Mouse (Mus musculus) heart, adult 18-20 months (tissue): ENCODE data around the gene Btbd1. TPM values are rescaled to one million over a fixed set of nuclear protein-coding genes. Genes with fewer than 3 reads are reported as not detected.
"Not testable (repeated sequence)": the region's sequence is repeated elsewhere in the genome, so short reads cannot be mapped to it uniquely, and the experiment has no call there.

Source experiments
- DNase-seq, 2 experiments: peaks; one replicate each; pipeline ENCODE4 v3.0.0; 2021 to 2022; ENCODE audit warnings: mixed read lengths in 1 of 2
- total RNA-seq, 2 experiments: library from RNA; stranded (reverse); gene quantifications; 2 replicates each; pipeline ENCODE4 v1.2.3; 2021

Gene Btbd1
- total RNA-seq, 2 experiments from 2014 or later = 134 to 141 TPM

GRCm38 (mm10) chr7:81850171-81850570 is 20.9 kb upstream of the Btbd1 start:
- peak in 1 of 2 experiments; percentile 47 for DNase-seq

- DNase-seq = no peak
Measured at GRCm38 (mm10) chr7:81849633-81850032, 20.4 kb upstream of the Btbd1 start.

DNA sequence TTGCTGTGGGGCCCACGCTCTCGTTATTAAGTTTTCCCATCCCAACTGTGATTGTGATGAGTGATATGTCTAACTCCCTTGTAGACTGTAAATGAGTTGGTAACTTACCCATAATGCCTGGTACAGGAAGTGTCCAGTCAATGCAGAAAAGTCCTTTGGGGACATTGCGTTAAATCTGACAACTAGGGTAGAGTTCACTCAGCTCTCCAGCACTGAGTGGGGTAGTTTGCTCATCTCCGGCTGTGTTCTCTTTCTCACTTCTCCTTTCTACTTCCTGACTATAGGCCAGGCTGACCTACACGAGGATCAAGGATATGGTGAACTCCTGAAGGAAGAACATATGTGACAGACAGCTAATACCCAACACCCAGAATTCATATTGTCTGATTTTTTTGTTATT is 20.0 kb upstream of the Btbd1 start:
- peak in 1 of 2 experiments; percentile 65 for DNase-seq

GRCm38 (mm10) chr7:81847777-81848176 is 18.5 kb upstream of the Btbd1 start:
- no peak for DNase-seq

GRCm38 (mm10) chr7:81847010-81847409 is 17.8 kb upstream of the Btbd1 start:
- no peak for DNase-seq

DNA sequence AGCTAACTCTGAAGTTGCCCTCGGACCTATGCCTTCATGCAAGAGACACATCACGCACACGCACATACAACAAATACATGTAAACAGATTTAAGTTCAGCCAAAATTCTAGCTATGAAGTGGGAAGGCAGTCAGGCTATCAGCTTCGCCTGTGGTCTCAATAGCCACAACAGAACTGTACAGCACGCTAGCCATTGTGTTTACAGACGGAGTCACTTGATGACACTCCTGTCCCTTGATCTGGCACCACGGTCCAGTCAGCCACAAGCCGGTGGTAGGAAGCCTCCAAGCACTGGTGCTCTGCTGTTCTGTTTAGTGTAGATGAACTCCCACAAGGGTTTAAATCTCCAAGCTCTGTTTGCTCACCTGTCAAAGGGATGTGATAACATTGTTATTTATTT is 16.8 kb upstream of the Btbd1 start:
- DNase-seq = no peak

GRCm38 (mm10) chr7:81845313-81845712 is 16.1 kb upstream of the Btbd1 start:
- no peak for DNase-seq

DNA sequence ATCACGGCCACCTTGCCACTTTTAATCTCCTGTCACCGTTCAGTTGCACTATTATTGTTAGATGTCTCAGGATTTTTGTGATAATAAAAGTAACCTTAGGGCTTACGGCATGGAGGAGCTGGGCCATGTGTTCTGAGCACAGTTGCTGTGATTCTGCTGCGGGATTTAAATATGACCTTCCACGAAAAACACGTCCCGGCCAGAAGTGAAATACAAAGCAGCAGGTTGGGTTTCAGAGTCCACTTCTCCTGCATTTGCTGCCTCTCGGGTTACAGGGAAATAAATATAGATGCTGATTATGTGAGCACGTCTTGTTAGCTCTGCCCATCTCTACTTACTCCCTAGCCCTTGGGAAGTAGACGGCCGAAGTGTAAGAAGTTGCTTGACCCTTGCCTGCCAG is 15.6 kb upstream of the Btbd1 start:
- no peak for DNase-seq

DNA sequence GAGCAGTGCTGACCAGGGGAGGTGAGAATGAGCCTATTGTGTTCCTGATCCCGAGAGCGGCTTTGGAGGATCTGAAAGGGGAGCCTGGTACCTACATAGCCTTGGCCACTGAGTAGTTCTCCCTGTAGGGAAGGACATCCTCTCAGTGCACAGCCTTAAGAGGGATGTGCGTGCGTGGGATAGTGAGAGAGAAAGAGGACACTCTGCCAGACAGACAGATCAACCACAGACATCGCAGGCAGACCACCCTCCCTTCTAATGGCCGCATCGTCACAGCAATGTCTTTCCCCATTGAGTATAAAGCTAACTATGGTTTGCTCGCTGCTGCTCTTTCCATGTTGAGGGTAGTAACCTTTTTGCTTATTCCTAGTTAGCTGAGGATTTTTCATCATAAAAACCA is 14.7 kb upstream of the Btbd1 start:
- no peak for DNase-seq

- no peak for DNase-seq
Measured at GRCm38 (mm10) chr7:81842998-81843397, 13.8 kb upstream of the Btbd1 start.

- DNase-seq = no peak
Measured at GRCm38 (mm10) chr7:81842141-81842540, 12.9 kb upstream of the Btbd1 start.

DNA sequence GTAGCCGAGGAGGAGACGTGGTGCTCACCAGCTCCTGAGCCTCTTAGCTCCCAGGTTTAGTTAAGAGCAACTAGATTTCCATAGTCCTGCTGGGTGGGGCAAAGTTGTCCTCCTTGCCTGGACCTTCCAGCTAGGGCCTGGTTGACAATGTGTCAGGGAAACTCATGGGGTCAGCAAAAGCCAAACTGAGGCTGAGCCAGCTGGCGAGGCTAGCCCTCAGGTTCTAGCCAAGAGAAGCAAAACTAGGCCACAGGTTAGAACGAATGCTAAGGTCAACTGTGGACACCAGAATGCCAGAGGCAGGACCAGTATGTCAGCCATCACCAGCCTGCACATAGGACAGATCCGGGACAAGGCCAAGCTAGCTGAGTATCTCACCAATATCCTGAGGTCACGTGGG is 12.2 kb upstream of the Btbd1 start:
- peak; percentile 59 to 80 for DNase-seq

DNA sequence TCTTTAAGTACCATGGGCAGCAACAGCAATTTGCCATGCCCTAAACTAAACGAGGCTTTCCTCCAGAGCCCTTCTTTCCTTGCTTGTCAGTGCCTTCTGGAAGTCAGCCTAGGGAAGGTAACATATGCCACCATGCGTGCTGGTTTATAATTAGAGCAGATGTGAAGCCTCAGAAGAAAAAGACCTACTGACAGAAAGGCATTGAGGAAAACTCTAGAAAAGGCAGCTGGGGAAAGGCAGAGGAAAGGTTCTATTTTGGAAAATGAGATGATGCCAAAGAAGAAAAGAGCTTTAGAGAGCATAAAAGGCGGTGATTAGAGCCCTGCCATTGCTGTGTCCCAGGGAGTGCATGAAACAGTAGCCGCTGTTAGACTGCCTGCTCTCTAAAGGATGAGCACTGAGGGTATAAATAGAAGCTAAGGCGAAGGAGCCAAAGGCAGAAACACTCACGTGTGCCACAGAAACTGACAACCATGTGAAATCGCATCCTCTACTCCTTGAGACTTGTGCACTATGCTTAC is 11.5 kb upstream of the Btbd1 start:
- peak in 1 of 2 experiments; percentile 34 for DNase-seq

DNA sequence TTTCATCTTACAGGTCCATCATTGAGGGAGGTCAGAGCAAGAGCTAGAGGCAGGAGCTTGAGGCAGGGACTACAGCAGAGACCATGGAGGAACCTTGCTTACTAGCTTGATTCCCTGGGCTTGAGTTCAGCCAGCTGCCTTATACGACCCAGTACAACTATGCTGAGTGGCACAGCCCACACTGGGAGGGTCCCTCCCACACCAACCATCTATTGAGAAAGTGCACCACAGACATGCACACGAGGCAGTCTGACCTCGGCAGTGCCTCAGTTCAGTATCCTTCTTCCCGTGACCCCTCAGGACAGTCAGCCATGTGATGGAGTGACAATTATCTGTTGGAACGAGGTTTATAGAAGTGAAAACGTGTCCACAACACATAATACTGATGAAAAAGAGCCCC is 10.5 kb upstream of the Btbd1 start:
- no peak for DNase-seq

DNA sequence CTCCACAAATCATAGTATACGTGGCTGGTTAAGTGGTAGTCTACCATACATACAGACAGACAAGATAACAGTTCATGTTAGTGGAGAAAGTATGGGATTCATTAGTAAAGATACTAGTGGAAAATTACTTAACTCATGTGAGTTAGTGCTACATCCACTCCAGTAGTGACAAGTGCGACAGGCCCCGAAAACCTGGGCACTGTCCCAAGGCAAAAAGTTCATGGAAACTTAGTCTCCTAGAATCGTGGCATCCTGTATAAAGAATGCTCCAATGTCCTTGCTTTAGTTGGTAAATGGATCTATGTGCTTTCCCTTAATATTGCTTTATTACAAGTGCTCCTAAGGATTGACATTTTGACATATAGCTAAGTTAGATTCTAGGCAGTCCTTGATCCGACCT is 8.5 kb upstream of the Btbd1 start:
- not testable (repeated sequence) for DNase-seq

- DNase-seq = no peak
Measured at GRCm38 (mm10) chr7:81835430-81835829, 6.2 kb upstream of the Btbd1 start.

- DNase-seq = no peak
Measured at GRCm38 (mm10) chr7:81834847-81835246, 5.6 kb upstream of the Btbd1 start.

- DNase-seq = peak; percentile 59 to 75
Measured at GRCm38 (mm10) chr7:81828681-81829378, 401 bp downstream of the Btbd1 start.

- DNase-seq = peak; percentile 35 to 49
Measured at GRCm38 (mm10) chr7:81827806-81828667, 1.2 kb downstream of the Btbd1 start.

- DNase-seq = peak; percentile 22 to 37
Measured at GRCm38 (mm10) chr7:81825381-81825780, 3.9 kb downstream of the Btbd1 start.

GRCm38 (mm10) chr7:81824906-81825305 is 4.3 kb downstream of the Btbd1 start:
- no peak for DNase-seq

DNA sequence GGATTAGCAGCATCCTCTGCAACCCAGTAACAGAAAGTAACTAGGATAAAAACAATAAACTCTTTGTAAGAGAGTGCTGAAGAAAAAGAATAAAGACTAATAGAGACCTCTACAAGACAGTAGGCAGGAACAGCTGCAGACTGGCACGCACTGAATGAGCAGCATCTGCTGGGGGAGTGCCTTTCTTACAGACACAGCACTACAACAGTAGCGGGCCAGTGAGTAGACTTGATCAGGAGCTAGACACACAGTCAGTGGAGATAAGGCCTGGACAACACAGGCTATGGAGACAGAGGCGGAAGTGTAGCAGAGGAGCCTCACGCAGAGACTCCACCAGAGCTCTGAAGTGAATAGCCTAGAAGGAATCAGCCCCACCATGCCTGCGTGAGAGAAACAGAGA is 23.2 kb downstream of the Btbd1 start:
- DNase-seq = no peak

GRCm38 (mm10) chr7:81789095-81789757 is 40.0 kb downstream of the Btbd1 start, which contains the start of gene 3110040N11Rik:
Gene 3110040N11Rik (minus strand): TSS chr7:81789478.
- peak; percentile 89 for DNase-seq
